Mouse (Mus musculus) T-helper 1 cell (primary cell): ENCODE data around the gene Tlr4.

Experiments
- in situ Hi-C: fragments of 300-600 bp; cut with MboI, MseI; formaldehyde crosslinking; loops from one replicate; pipeline ENCODE4 v1.15.1; 2025; ENCODE audit warnings: high pct_unique_total_duplicates

The Tlr4 gene

DNA sequence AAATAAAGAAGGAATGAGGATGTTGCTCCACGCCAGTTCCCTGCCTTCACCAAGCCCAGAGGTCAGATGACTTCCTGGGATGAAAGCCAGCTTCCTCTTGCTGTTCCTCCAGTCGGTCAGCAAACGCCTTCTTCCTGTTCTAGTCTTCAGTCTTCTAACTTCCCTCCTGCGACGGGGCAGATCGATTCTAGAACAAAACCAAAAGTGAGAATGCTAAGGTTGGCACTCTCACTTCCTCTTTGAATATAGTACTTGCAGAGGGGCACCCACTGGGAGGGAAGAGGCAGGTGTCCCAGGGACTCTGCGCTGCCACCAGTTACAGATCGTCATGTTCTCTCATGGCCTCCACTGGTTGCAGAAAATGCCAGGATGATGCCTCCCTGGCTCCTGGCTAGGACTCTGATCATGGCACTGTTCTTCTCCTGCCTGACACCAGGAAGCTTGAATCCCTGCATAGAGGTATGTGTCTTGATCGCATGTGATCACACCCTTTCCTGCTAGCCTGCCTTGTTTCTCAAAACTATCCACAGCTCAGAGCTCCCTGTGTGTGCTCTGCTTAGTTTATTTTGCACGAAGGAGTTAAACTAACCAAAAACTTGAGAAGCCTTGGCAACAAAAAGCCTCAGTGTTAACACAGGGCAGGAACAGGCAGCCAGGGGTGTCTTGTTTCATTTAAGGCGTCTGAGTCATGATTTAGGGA is at the start of gene Tlr4:
Gene Tlr4, plus strand, starts transcription at position 122 of the 700 bp plus-strand sequence.
- in situ Hi-C loops, result no loop called here

GRCm38 (mm10) chr4:66794283-66794682 is 33.1 kb upstream of the Tlr4 start:
- in situ Hi-C loops, result no loop called here

DNA sequence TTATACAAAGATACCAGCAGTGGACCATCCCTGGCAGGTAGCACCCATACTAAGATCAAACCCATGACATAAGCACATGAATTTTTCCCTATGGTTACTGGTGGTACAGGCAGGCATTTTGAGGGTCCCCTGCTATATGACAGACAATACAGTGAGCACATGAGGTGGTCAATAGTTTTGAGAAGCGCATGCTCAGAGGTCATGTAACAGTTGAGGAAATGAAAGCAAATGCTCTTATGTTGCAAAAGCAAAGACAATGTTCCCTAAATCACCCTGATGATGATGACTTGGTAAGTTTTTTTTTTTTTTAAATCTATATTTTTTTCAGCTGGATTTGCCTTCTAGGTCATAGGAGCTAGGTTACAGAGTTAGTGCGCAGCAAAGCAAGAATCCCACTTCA is 30.7 kb upstream of the Tlr4 start:
- in situ Hi-C loops, result no loop called here

GRCm38 (mm10) chr4:66804552-66805301 is 22.7 kb upstream of the Tlr4 start:
- in situ Hi-C loops, result no loop called here

DNA sequence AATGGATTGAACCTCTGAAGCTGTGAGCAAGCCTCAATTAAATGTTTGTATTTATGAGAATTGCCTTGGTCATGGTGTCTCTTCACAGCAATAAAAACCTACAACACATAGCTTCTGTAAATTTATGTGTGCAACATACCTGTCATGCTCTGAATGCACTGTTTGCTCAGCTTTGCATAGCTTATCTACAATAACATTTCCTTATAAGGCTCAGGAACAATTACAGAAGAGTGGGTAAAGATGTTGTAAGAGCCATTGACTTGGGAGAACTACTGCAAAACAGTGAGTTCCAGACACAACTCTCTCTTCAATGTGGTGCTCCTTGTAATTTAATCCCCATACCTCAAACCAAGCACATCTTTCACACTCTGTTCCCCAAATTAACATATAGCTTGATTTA is 21.6 kb upstream of the Tlr4 start:
- in situ Hi-C loops, result no loop called here

- in situ Hi-C loops, result no loop called here
Observed at GRCm38 (mm10) chr4:66816364-66817026, 10.9 kb upstream of the Tlr4 start.

- in situ Hi-C loops, result no loop called here
Observed at GRCm38 (mm10) chr4:66821171-66821570, 6.2 kb upstream of the Tlr4 start.

GRCm38 (mm10) chr4:66821764-66822163 is 5.6 kb upstream of the Tlr4 start:
- in situ Hi-C loops, result no loop called here

- in situ Hi-C loops, result no loop called here
Observed at GRCm38 (mm10) chr4:66828163-66828668, 832 bp downstream of the Tlr4 start.

GRCm38 (mm10) chr4:66828686-66829085 is 1.3 kb downstream of the Tlr4 start:
- in situ Hi-C loops, result no loop called here

DNA sequence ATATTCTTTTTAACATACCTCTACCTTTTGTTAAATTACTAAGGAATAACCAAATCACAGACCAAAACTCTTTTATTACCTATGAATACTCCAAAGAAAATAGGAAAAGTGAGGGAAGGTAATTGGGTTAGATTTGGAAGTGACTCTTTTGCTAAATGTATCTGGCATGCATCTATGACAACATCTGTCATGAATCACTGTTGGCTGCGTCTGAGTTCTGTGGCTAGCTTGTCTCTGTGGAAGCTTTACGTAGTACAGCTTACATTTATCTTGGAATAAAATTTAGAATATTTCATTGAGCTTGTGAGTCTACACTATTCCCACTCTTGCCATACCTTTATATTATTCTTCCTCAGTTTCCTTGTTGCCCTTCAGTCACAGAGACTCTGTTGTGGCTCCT is 10.7 kb downstream of the Tlr4 start:
- in situ Hi-C loops, result loop anchor here (10.0 kb wide), 1 partner anchor 1473 kb away; no protein-coding TSS in a partner anchor

DNA sequence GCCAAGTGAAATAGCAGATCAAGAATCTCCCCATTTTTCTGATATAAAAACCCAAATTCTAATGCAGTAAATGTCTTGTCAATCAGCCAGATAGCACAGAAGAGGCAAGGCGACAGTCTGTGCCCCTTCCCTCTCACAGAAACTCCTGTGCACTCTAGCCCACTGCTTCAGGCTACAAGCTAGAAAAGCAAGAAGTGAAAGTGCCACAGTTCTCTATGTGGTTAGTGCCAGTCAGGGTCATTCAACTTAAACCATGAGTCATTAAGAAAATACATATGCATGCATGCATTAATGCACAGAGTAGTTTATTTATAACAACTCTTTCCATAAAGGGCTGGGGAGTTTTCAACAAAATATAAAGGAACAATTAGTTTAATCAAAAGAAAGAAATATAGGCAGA is 15.9 kb downstream of the Tlr4 start:
- in situ Hi-C loops, result no loop called here

GRCm38 (mm10) chr4:66852011-66852410 is 24.6 kb downstream of the Tlr4 start:
- in situ Hi-C loops, result no loop called here

GRCm38 (mm10) chr4:66856992-66857391 is 29.6 kb downstream of the Tlr4 start:
- in situ Hi-C loops, result no loop called here

GRCm38 (mm10) chr4:66869919-66870318 is 42.5 kb downstream of the Tlr4 start:
- in situ Hi-C loops, result no loop called here

DNA sequence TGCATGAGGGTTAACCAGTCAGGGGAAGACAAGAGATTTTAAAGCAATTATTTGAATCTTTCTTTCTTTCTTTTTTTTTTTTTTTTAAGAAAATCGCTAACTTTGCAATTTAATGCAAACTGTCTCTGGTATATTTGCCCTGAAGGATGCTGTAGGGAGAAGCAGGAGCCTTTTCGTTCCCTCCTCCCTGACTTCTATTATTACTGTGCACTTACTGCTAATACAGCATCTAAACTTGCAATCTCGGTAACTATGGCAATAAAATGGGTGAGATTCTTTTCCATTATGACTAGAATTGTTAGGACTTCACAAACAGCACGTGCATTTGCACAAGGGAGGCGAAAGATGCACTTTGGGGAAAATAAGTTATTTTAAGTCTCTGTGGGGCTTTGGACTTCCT is 44.6 kb downstream of the Tlr4 start:
- in situ Hi-C loops, result no loop called here

- in situ Hi-C loops, result no loop called here
Observed at GRCm38 (mm10) chr4:66873342-66873741, 46.0 kb downstream of the Tlr4 start.

DNA sequence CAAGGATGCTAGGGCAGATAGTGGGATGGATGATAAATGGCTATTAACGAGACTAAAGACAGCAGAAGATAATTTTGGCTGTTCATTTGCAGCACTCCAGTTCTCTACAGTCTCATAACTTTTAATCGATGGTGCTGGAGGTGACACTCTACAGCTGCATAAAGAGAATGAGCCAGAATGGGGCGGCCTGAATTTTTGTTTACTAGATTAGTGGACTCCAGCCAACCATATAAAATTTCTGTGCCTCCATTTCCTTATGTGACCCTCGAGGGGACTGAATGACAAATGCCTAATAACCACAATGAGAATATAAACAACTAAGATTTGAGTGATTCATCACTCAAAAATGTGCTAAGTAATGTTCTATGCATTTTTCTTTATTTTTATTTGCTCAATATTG is 48.4 kb downstream of the Tlr4 start:
- in situ Hi-C loops, result no loop called here

DNA sequence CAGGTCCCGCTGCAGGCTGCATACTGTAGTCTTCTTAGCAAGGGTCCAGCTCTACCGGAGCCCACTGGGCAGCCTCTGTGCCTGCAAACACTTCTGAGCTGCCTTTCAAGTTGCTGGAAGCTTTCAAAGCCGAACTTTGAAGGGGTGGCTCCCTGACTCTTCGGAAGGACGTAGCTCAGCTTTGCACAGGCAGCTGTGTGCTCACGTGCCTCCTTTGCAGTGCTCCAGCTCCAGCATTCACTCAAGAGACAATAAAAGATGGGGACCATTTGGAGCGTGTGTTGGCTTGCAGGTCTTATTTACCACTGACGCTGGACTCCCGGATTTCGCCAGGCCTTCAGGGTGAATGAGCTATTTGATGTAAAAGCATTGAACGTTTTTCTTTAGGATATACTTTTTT is 50.2 kb downstream of the Tlr4 start:
- in situ Hi-C loops, result no loop called here

DNA sequence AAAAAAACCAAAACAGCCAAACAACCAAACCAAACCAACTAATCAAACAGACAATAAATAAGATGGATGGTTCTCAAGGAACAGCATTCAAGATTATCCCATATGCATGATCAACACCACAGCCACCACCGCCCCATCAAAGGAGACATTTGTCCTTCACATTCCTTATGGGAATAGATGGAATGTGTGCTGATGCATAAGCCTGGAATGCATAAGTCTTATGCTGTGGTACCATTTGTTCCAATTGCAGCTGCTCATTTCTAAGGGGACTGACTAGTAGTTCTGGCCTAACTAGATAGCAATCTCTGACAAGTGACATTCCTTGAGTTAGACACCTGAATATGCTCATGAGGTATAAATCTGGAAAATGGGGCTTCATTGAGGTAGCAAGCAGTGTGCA is 54.1 kb downstream of the Tlr4 start:
- in situ Hi-C loops, result no loop called here

DNA sequence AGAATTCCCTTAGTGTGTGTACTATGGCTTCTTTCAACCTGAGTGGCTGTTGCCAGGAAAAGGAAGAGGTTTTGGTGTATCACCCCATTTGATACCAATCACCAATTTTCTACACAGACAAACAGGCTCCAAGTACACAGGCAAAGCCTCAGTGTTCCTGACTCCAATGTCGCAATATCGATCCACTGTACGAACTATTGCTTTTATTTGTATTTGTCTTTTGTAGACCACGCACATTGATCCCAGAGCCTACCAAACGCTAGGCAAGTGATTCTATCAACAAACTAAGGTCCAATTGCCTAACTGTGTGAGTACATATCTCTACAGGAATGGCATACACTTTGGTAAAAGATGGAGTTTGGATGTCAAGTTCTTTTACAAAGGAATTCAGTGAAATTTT is 55.9 kb downstream of the Tlr4 start:
- in situ Hi-C loops, result no loop called here

- in situ Hi-C loops, result no loop called here
Observed at GRCm38 (mm10) chr4:66894547-66894946, 67.2 kb downstream of the Tlr4 start.

DNA sequence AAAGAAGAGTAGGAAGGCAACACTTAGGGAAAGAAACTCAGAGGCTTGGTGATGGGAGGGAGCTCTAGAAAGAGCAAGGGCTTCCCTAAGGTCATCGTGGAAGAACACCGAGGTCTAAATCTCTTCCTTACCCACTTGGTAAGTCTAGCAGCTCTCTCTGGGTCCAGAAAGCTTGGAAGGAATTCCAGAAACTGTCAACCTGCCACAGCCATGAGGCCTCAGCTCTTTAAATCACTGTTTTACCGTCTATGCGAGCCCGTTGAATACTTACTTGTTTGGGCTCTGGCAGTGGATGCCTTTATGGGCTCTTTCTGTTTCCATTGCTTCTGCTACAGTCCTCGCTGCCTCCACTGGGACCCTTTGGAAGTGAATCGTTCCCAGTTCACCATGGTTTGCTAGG is 67.6 kb downstream of the Tlr4 start:
- in situ Hi-C loops, result no loop called here
